Mouse (Mus musculus) liver, embryonic 14.5 days (tissue): ENCODE measurements around the gene Pigv.

Source experiments
- CTCF ChIP-seq: IDR thresholded peaks from 2 replicates; pipeline ENCODE4 v1.5.1; 2016; ENCODE audit warnings: antibody characterized with exemption, low read depth, control low read depth
- EP300 ChIP-seq: IDR thresholded peaks from 2 replicates; pipeline ENCODE4 v1.6.1; 2016; ENCODE audit warnings: antibody characterized with exemption, low read depth

- TF ChIP-seq CTCF = no peak
- TF ChIP-seq EP300 = no peak
Observed at GRCm38 (mm10) chr4:133680206-133680786, 7.8 kb upstream of the Pigv start.
